Mouse (Mus musculus) liver, postnatal 0 days (tissue): ENCODE measurements around the gene Ddx41. TPM values are rescaled to one million over a fixed set of nuclear protein-coding genes. Genes with fewer than 3 reads are reported as not detected.
A peak's percentile ranks its signal among the peaks of the same experiment; 100 is the strongest.
"Not testable (repeated sequence)": the region's sequence is repeated elsewhere in the genome, so short reads cannot be mapped to it uniquely, and the experiment has no call there.

Experiments
- ATAC-seq: fragments of 200-750 bp; cut with Nextera tagmentation; 2 replicates; pipeline ENCODE4 v1.8.0; 2017; ENCODE audit warnings: mild to moderate bottlenecking, moderate library complexity
- DNase-seq: peaks from one replicate; pipeline ENCODE4 v3.0.0-alpha.2; 2016
- H3K27ac ChIP-seq: fragments of 300-500 bp; sonication (generic); 2 replicates; pipeline ENCODE4 v1.5.1; 2014; ENCODE audit warnings: antibody characterized with exemption, moderate library complexity, mild to moderate bottlenecking, low read depth
- H3K27me3 ChIP-seq: fragments of 300-500 bp; sonication (generic); 2 replicates; pipeline ENCODE4 v1.6.1; 2014; ENCODE audit warnings: low read length, control low read depth, mixed read lengths; ENCODE audit not compliant: insufficient read depth
- H3K36me3 ChIP-seq: fragments of 300-500 bp; sonication (generic); replicated peaks from 2 replicates; pipeline ENCODE4 v1.6.1; 2014; ENCODE audit warnings: mild to moderate bottlenecking, control low read depth, low read length, moderate library complexity, mixed read lengths; ENCODE audit not compliant: insufficient read depth
- H3K4me1 ChIP-seq: fragments of 300-500 bp; sonication (generic); 2 replicates; pipeline ENCODE4 v1.6.1; 2014; ENCODE audit warnings: antibody characterized with exemption, mild to moderate bottlenecking, control low read depth; ENCODE audit not compliant: insufficient read depth
- H3K4me2 ChIP-seq: fragments of 300-500 bp; sonication (generic); 2 replicates; pipeline ENCODE4 v1.6.1; 2014; ENCODE audit warnings: low read depth, mild to moderate bottlenecking, low read length, moderate library complexity, mixed read lengths
- H3K4me3 ChIP-seq: fragments of 300-500 bp; sonication (generic); 2 replicates; pipeline ENCODE4 v1.5.1; 2014; ENCODE audit warnings: low read depth, low read length
- H3K9ac ChIP-seq: fragments of 300-500 bp; sonication (generic); replicated peaks from 2 replicates; pipeline ENCODE4 v1.6.1; 2014; ENCODE audit warnings: mild to moderate bottlenecking, moderate library complexity
- H3K9me3 ChIP-seq: fragments of 300-500 bp; sonication (generic); 2 replicates; pipeline ENCODE4 v1.6.1; 2016; ENCODE audit warnings: mild to moderate bottlenecking, control low read depth, low read length, mixed read lengths
- CTCF ChIP-seq: sonication (generic); IDR thresholded peaks from 2 replicates; pipeline ENCODE4 v1.5.1; 2016; ENCODE audit warnings: antibody characterized with exemption, low read depth
- EP300 ChIP-seq: IDR thresholded peaks from 2 replicates; pipeline ENCODE4 v1.6.1; 2016; ENCODE audit warnings: antibody characterized with exemption, low read depth, mild to moderate bottlenecking
- WGBS: fragments of 180-500 bp; shearing (Covaris S2); extraction: QIAGEN DNeasy Blood & Tissue Kit; methylation state at CpG from one replicate; pipeline ENCODE4 v1.1.7; 2014; ENCODE audit not compliant: insufficient replicate concordance; 5-methylcytosine and 5-hydroxymethylcytosine counted together
- polyA plus RNA-seq: library from polyadenylated mRNA; unstranded; fragments of >200 nt; fragmentation: Nextera tagmentation; extraction: Ambion mirVana; gene quantifications from 2 replicates; pipeline ENCODE4 v1.2.1, GENCODE M21; 2015

The Ddx41 gene
- polyA plus RNA-seq, result 17.0 and 17.2 TPM in 2 replicates

DNA sequence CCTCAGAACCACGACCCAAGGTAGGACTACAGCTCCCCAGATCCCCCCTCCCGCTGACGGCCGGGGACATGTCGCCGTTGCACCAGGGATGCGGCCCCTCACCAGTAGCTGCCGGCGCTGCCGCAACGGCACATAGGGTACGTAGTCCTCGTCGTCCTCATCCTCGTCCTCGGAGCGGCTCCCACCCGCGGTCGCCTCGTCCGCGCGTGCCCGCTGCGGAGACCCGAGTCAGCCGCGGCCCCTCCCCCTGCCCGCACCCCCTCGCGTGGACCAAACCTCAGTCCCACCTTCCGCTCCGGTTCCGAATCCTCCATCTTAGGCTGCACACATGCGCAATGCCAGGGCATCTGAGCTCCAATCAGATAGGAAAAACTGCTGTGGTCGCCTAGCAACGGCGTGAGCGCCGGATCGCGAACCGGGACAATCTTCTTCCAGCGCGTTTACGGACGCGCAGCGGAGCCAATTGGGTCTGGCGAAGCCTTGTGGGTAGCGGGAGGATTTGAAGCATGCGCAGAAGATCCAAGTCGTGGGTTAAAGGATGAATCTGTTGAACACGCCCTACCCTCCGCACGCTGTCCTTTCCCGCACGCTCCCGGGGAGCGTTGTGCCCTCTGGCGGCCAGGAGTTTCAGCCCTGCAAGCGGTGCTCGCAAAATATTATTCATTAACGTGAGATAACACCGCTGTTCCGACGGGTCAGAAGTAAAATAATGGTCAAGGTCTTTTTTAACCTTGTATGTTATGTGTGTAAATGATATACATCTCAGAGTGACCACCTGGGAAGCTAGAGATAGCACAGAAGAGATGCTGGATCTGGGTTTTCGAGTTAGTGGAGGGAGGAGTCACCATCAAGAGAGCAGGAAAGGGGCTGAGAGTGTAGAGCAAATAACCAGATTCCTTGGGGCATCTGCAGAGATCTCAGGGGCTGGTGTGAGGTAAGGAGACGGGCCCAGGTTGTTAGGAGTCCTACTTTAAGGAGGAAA lies at the start of gene Ddx41:
Gene Ddx41, minus strand, starts transcription at position 465 of the 982 bp plus-strand sequence.
- Histone ChIP-seq H3K4me2 (peak within 1 kb of the TSS; percentile 90), H3K9ac (peak within 1 kb of the TSS; percentile 82), H3K27ac (peak within 1 kb of the TSS; percentile 44; the same call in 1 of the 2 replicates), H3K4me3 (peak within 1 kb of the TSS; percentile 97), H3K4me1 (peaks cover 15% of the 10 kb centered on the region), H3K36me3 (peaks cover 50% of the 10 kb centered on the region), H3K27me3 (no peaks in the 10 kb centered on the region), H3K9me3 (no peaks in the 10 kb centered on the region)
- DNase-seq, result peak; percentile 98
- peak; percentile 99 for ATAC-seq
- WGBS, result under 1% methylated on average over 70 of the region's 70 CpGs
- TF ChIP-seq CTCF, result peak; percentile 98
- TF ChIP-seq EP300, result peak; percentile 73

DNA sequence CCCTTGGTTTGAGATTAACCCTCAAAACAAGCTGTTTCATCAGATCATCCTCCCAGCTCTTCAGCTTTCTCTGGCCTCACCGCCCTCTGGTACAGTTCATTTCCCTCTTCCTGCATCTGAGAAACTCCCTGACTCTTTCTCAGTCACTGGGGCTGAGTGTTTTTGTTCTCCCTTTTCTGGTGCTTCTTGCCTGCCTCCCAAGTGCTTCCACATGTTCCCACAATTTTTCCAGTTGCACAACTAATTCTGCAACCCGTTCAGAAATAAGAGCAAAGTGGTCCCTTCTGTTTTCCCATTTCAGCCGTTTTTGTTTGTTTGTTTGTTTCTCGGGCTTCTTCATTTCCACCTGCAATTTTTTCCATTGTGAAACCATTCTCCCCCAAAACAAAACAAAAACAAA lies 41.6 kb upstream of the Ddx41 start:
- TF ChIP-seq EP300, result no peak
- TF ChIP-seq CTCF, result no peak
- Histone ChIP-seq H3K4me3 (no peak overlapping the region), H3K27me3 (no peaks in the 10 kb centered on the region), H3K36me3 (no peaks in the 10 kb centered on the region), H3K9ac (no peak overlapping the region), H3K4me1 (no peaks in the 10 kb centered on the region), H3K4me2 (no peak overlapping the region), H3K27ac (no peak overlapping the region), H3K9me3 (no peaks in the 10 kb centered on the region)
- DNase-seq, result no peak
- WGBS, result 63% methylated on average over 4 of the region's 4 CpGs
- ATAC-seq, result no peak

DNA sequence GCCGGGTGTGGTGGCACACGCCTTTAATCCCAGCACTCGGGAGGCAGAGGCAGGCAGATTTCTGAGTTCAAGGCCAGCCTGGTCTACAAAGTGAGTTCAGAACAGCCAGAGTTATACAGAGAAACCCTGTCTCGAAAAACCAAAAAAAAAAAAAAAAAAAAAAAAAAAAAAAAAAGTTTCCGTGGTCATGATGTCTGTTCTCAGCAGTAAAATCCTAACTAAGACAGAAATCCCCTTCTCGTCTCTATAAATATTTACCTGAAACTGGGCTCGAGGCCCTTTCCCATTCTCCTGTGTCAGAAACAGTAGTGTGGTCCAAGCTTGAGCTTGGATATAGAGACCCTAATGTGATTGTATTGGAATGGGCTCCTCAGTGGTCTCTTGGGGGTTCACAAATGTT lies 40.4 kb upstream of the Ddx41 start:
- DNase-seq, ATAC-seq, H3K9me3 ChIP-seq, H3K4me3 ChIP-seq, H3K4me2 ChIP-seq, H3K4me1 ChIP-seq, H3K27me3 ChIP-seq, H3K36me3 ChIP-seq, H3K9ac ChIP-seq, H3K27ac ChIP-seq: not testable (repeated sequence)
- 76% methylated on average over 7 of the region's 7 CpGs for WGBS

DNA sequence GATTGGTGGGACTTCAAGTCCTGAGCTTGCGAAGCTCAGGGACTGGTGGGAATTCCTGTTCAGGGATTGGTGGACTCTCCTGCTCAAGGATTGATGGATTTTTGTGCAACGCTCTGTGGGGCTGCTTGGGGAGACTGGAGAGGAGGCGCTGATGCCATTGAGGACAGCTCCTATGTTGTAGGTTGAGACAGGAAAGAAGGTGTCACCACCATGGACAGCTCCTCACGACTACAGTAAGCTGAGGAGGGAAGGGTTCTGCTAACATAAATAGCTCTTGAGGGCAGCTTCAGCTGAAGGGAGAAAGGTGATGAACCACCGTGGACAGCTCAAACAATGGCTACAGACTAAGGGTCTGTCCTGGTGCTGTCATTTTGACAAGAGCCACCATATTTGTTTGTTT lies 39.5 kb upstream of the Ddx41 start:
- TF ChIP-seq CTCF (no peak), EP300 (no peak)
- Histone ChIP-seq H3K9ac (no peak overlapping the region), H3K4me2 (no peak overlapping the region), H3K27me3 (no peaks in the 10 kb centered on the region), H3K4me3 (no peak overlapping the region), H3K36me3 (no peaks in the 10 kb centered on the region), H3K4me1 (peaks cover 4% of the 10 kb centered on the region), H3K27ac (no peak overlapping the region), H3K9me3 (no peaks in the 10 kb centered on the region)
- WGBS, result 56% methylated on average over 5 of the region's 5 CpGs
- ATAC-seq (no peak), DNase-seq (no peak)

DNA sequence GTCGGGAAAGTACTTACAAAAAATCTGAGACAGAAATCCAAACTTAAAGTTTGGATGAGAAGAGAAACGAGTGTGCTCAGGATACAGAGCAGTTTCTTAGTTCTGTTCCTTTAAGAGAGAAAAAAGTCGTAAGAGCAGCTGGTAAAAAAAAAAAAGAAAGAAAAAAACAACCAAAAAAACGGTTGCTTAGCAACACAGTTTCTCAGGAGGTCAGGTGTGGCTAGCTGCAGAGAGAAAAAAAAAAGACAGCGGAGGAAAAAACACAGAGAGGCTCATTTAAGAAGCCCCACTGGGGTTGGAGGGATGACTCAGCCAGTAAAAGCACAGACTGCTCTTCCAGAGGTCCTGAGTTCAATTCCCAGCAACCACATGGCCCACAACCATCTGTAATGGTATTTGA lies 37.9 kb upstream of the Ddx41 start:
- H3K27me3 ChIP-seq, result no peaks in the 10 kb centered on the region
- no peak overlapping the region for H3K4me3 ChIP-seq
- H3K36me3 ChIP-seq, result no peaks in the 10 kb centered on the region
- peaks cover 13% of the 10 kb centered on the region for H3K4me1 ChIP-seq
- no peak overlapping the region for H3K9ac ChIP-seq
- TF ChIP-seq EP300 (no peak), CTCF (no peak)
- no peak overlapping the region for H3K27ac ChIP-seq
- 72% methylated on average over 5 of the region's 5 CpGs for WGBS
- no peak overlapping the region for H3K4me2 ChIP-seq
- DNase-seq, result no peak
- no peak for ATAC-seq
- no peaks in the 10 kb centered on the region for H3K9me3 ChIP-seq

DNA sequence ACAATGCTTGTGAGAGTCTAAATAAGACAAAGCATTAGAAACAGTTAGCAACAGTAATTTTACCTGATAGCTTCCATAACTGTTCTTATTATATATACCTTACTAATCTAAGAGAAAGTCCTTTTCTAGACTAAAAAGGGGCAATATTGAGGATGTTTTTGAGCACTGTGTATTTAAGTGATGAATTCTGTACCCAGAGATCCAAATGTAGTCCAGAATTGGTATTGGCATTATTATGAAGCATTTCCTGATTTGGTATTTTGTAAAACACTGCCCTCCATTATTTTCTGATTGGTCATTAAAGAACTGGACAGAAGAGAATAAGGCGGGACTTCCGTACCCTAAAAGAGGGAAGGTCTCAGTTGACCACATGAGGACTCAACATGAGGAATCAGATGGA lies 37.0 kb upstream of the Ddx41 start, which contains the start of gene Tmed9:
Gene Tmed9, plus strand, starts transcription at position 301 of the 400 bp plus-strand sequence.
- no peak within 1 kb of the TSS for H3K9ac ChIP-seq
- DNase-seq (no peak), ATAC-seq (no peak)
- no peak within 1 kb of the TSS for H3K4me2 ChIP-seq
- no peak within 1 kb of the TSS for H3K27ac ChIP-seq
- no peak for TF ChIP-seq CTCF
- TF ChIP-seq EP300, result no peak
- no peak within 1 kb of the TSS for H3K4me3 ChIP-seq
- WGBS, result 93% methylated on average over 2 of the region's 2 CpGs
- H3K9me3 ChIP-seq, result no peaks in the 10 kb centered on the region
- no peaks in the 10 kb centered on the region for H3K27me3 ChIP-seq
- H3K4me1 ChIP-seq, result peaks cover 16% of the 10 kb centered on the region
- no peaks in the 10 kb centered on the region for H3K36me3 ChIP-seq
